In genomic region chr2:5730364-5730792, GRCm38 (mm10) we compare ENCODE assay signal across 10 mouse cellular contexts. TPM values are rescaled to one million over a fixed set of nuclear protein-coding genes. Genes with fewer than 3 reads are reported as not detected.
DNase-seq lines count a peak whose midpoint lies in the region; ATAC-seq and TF ChIP-seq lines count a peak whose summit lies in the region.
"Had no signal": no experiment of that assay in that cellular context is flagged by ENCODE, and none has a peak within 500 bp of the region (broad histone marks: within the 10 kb centered on the region; RNA-seq: fewer than 3 reads in every experiment).

No protein-coding gene starts in this region.

- no peak overlapping the region for H3K4me3 ChIP-seq in heart, embryonic 11.5 days (ENCODE audit: low read depth, low read length)
- H3K4me3 ChIP-seq in forebrain, embryonic 14.5 days (ENCODE audit: low read depth, low read length) = no peak overlapping the region
- H3K4me3 ChIP-seq in limb, embryonic 14.5 days (replicated peaks; ENCODE audit: low read length) = no peak overlapping the region
- H3K4me3 ChIP-seq: heart, adult 2 months had no signal

- no peak for TF ChIP-seq POLR2A in limb, embryonic 14.5 days (IDR thresholded peaks at IDR 0.05; ENCODE audit: borderline replicate concordance, extremely low read depth, insufficient read depth, insufficient read length)

- H3K36me3 ChIP-seq in heart, embryonic 11.5 days (ENCODE audit: control insufficient read depth, insufficient read depth, low read length) = no peaks in the 10 kb centered on the region
- H3K36me3 ChIP-seq in forebrain, embryonic 14.5 days (ENCODE audit: control insufficient read depth, insufficient read depth, low read length) = no peaks in the 10 kb centered on the region
- no peaks in the 10 kb centered on the region for H3K36me3 ChIP-seq in limb, embryonic 14.5 days (ENCODE audit: control insufficient read depth, insufficient read depth, low read length)

- no peak for ATAC-seq in heart, embryonic 11.5 days (replicated peaks; ENCODE audit: insufficient number of reproducible peaks, low FRiP score, low TSS enrichment)
- ATAC-seq in forebrain, embryonic 14.5 days = peak; percentile 91
- peak; percentile 53; the same call in 1 of the 2 replicates for ATAC-seq in limb, embryonic 14.5 days (ENCODE audit: low FRiP score, low read depth)

- H3K9ac ChIP-seq in heart, embryonic 11.5 days (ENCODE audit: low read depth, low read length) = no peak overlapping the region
- H3K9ac ChIP-seq in forebrain, embryonic 14.5 days (ENCODE audit: low read length) = no peak overlapping the region
- no peak overlapping the region for H3K9ac ChIP-seq in limb, embryonic 14.5 days (ENCODE audit: low read depth, low read length, severe bottlenecking)

- 68% methylated on average over 15 of the region's 15 CpGs for WGBS in heart, embryonic 11.5 days (ENCODE audit: insufficient replicate concordance)
- 25% methylated on average over 15 of the region's 15 CpGs for WGBS in forebrain, embryonic 14.5 days
- 53% methylated on average over 15 of the region's 15 CpGs for WGBS in limb, embryonic 14.5 days

- DNase-seq in heart, adult 9 months (ENCODE audit: low spot score in 2 of 2) = peak; percentile 14 to 16
- DNase-seq in adipocyte (ENCODE audit: low spot score) = peak; percentile 86
- DNase-seq in forebrain, embryonic 14.5 days (ENCODE audit: low spot score) = peak; percentile 79
- peak; percentile 48 for DNase-seq in limb, embryonic 14.5 days (ENCODE audit: low spot score)
- no peak for DNase-seq in ovary, postnatal 10 days (ENCODE audit: low spot score)
- no peak for DNase-seq in ovary, postnatal 36 days (ENCODE audit: low spot score)
- DNase-seq in liver = no peak

- no peak overlapping the region for H3K27ac ChIP-seq in heart, embryonic 11.5 days (ENCODE audit: low read depth, low read length)
- H3K27ac ChIP-seq in forebrain, embryonic 14.5 days (ENCODE audit: low read depth, low read length) = no peak overlapping the region
- peak overlapping the region; percentile 49; the same call in 1 of the 2 replicates for H3K27ac ChIP-seq in limb, embryonic 14.5 days (replicated peaks; ENCODE audit: low read depth, low read length)
- H3K27ac ChIP-seq: heart, adult 2 months; macrophage had no signal

- no peaks in the 10 kb centered on the region for H3K9me3 ChIP-seq in heart, embryonic 11.5 days (replicated peaks; ENCODE audit: control insufficient read depth, low read length)
- no peaks in the 10 kb centered on the region for H3K9me3 ChIP-seq in forebrain, embryonic 14.5 days (replicated peaks; ENCODE audit: control insufficient read depth, low read length)
- H3K9me3 ChIP-seq in limb, embryonic 14.5 days (ENCODE audit: control insufficient read depth, low read length) = no peaks in the 10 kb centered on the region

- H3K4me2 ChIP-seq in heart, embryonic 11.5 days = no peak overlapping the region
- H3K4me2 ChIP-seq in forebrain, embryonic 14.5 days (ENCODE audit: low read length) = no peak overlapping the region
- H3K4me2 ChIP-seq in limb, embryonic 14.5 days (replicated peaks; ENCODE audit: low read depth, low read length, severe bottlenecking) = no peak overlapping the region

- no peaks in the 10 kb centered on the region for H3K27me3 ChIP-seq in heart, embryonic 11.5 days (ENCODE audit: control insufficient read depth, insufficient read depth, low read length)
- H3K27me3 ChIP-seq in forebrain, embryonic 14.5 days (replicated peaks; ENCODE audit: control insufficient read depth, insufficient read depth, low read length) = no peaks in the 10 kb centered on the region
- H3K27me3 ChIP-seq in limb, embryonic 14.5 days (ENCODE audit: control insufficient read depth, insufficient read depth, low read length) = no peaks in the 10 kb centered on the region

- H3K4me1 ChIP-seq in heart, embryonic 11.5 days (ENCODE audit: control insufficient read depth, insufficient read depth, low read length) = no peaks in the 10 kb centered on the region; the same call in 1 of the 2 replicates
- peaks cover 16% of the 10 kb centered on the region for H3K4me1 ChIP-seq in forebrain, embryonic 14.5 days (ENCODE audit: control insufficient read depth, insufficient read depth, low read length)
- H3K4me1 ChIP-seq in limb, embryonic 14.5 days (ENCODE audit: control insufficient read depth, insufficient read depth, low read length) = peaks cover 15% of the 10 kb centered on the region; the same call in 1 of the 2 replicates

RNA-seq across cellular contexts. Expression of gene Camk1d, which starts 16.1 kb away (rescaled TPM):
- polyA plus RNA-seq in heart, embryonic 11.5 days (2014; fragmentation: Nextera tagmentation; extraction: Ambion mirVana) = 1.4 and 2.9 TPM in 2 replicates
- polyA plus RNA-seq in forebrain, embryonic 14.5 days (2014; fragmentation: Nextera tagmentation; extraction: Ambion mirVana) = 3.8 and 4.1 TPM in 2 replicates
- polyA plus RNA-seq in limb, embryonic 14.5 days (2012; rRNA removed) = 4.4 and 4.9 TPM in 2 replicates
- polyA plus RNA-seq in limb, embryonic 14.5 days (2014; fragmentation: Nextera tagmentation; extraction: Ambion mirVana) = 6.9 and 7.7 TPM in 2 replicates

Comparison
In these comparisons a context has a peak if more than half of its experiments do, and no peak if none do; other contexts are left out.
1. DNase-seq: peak in heart, adult 9 months (2 of 2), adipocyte (single experiment), forebrain, embryonic 14.5 days (single experiment) and limb, embryonic 14.5 days (single experiment); none in ovary, postnatal 10 days (single experiment), ovary, postnatal 36 days (single experiment) and liver (single experiment).